Mouse (Mus musculus) liver, adult 2 months (tissue): ENCODE measurements around the gene Moap1. TPM values are rescaled to one million over a fixed set of nuclear protein-coding genes. Genes with fewer than 3 reads are reported as not detected.

Experiments used
- DNase-seq: peaks from one replicate; pipeline ENCODE4 v3.0.0-alpha.2; 2011; ENCODE audit warnings: low read depth, low spot score; ENCODE audit errors: extremely low read depth
- H3K27ac ChIP-seq: fragments of 200-500 bp; replicated peaks from 2 replicates; pipeline ENCODE4 v1.5.1; 2012; ENCODE audit warnings: low read depth, mild to moderate bottlenecking, control low read depth, inconsistent platforms, low read length; ENCODE audit not compliant: insufficient read depth
- H3K27me3 ChIP-seq: fragments of 200-500 bp; 2 replicates; pipeline ENCODE4 v1.6.1; 2012; ENCODE audit warnings: mild to moderate bottlenecking, moderate library complexity, low read length, inconsistent platforms; ENCODE audit not compliant: control insufficient read depth, insufficient read depth
- H3K36me3 ChIP-seq: fragments of 200-500 bp; 2 replicates; pipeline ENCODE4 v1.6.1; 2012; ENCODE audit warnings: low read length, inconsistent platforms; ENCODE audit not compliant: control insufficient read depth, insufficient read depth
- H3K4me1 ChIP-seq: fragments of 200-500 bp; 2 replicates; pipeline ENCODE4 v1.6.1; 2011; ENCODE audit warnings: low read length; ENCODE audit not compliant: control insufficient read depth, insufficient read depth
- H3K4me3 ChIP-seq: fragments of 200-500 bp; 2 replicates; pipeline ENCODE4 v1.5.1; 2011; ENCODE audit warnings: low read depth, mild to moderate bottlenecking, control low read depth, low read length, moderate library complexity; ENCODE audit not compliant: insufficient read depth
- H3K79me2 ChIP-seq: fragments of 200-500 bp; 2 replicates; pipeline ENCODE4 v1.6.1; 2012; ENCODE audit warnings: inconsistent platforms, mild to moderate bottlenecking, low read length, moderate library complexity; ENCODE audit not compliant: control insufficient read depth, insufficient read depth
- H3K9ac ChIP-seq: fragments of 200-500 bp; 2 replicates; pipeline ENCODE4 v1.6.1; 2012; ENCODE audit warnings: low read depth, mild to moderate bottlenecking, control low read depth, inconsistent platforms, low read length
- CTCF ChIP-seq: fragments of 200-500 bp; IDR thresholded peaks from 2 replicates; pipeline ENCODE4 v1.5.1; 2011; ENCODE audit warnings: low read depth, low read length, control low read depth
- POLR2A ChIP-seq: fragments of 200-500 bp; IDR thresholded peaks from 2 replicates; pipeline ENCODE4 v1.6.1; 2011; ENCODE audit warnings: low read length, control low read depth; ENCODE audit not compliant: insufficient read depth; ENCODE audit errors: extremely low read depth
- WGBS: fragments of 180-500 bp; shearing (Covaris S2); methylation state at CpG from one replicate; pipeline ENCODE4 v1.1.7; 2018; 5-methylcytosine and 5-hydroxymethylcytosine counted together
- polyA plus RNA-seq: library from polyadenylated mRNA; depleted of rRNA; stranded (reverse); fragments of >200 nt; gene quantifications from 2 replicates; pipeline ENCODE4 v1.2.3, GENCODE M21; 2012
- total RNA-seq: library from RNA; depleted of rRNA; stranded (reverse); fragments of >200 nt; gene quantifications from 2 replicates; pipeline ENCODE4 v1.2.3, GENCODE M21; 2014

Gene Moap1
- total and polyA plus RNA-seq, 2 experiments, result 0.15 to 1.0 TPM

DNA sequence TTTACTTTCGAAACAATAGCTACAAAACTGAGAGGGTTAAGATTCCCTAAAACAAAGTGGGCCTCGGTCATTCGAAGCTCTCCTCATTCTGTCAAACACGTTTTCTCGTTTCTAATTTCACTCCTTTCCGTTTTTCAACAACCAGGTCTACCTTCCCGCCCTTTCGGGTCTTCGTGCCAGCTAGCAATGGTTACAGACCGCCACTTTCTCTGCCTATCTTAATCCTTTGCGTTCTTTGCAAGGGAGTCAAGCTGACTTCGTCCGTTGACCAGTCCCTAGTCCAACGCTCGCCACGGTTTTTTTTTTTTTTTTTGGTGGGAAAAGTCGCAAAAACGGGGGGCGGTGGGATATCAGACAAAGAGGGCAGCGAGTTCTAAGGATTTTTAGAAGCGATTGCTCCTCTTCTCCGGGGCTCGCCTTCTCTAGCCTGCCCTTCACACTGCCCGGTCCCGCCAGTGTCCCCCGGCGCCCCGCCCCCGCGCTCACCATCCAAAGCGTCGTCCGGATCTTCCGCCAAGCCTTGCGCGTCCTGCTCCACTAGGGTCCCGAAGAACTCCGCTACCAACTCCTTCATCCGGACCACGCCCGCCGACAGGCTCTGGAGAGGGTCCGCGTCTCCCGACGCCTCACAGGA, 13.7 kb upstream of the Moap1 start:
- Histone ChIP-seq H3K4me3 (peak overlapping the region; percentile 93), H3K27ac (peak overlapping the region; percentile 74), H3K36me3 (peaks cover under 1% of the 10 kb centered on the region), H3K4me1 (peaks cover 10% of the 10 kb centered on the region; the same call in 1 of the 2 replicates), H3K27me3 (no peaks in the 10 kb centered on the region), H3K79me2 (peaks cover 11% of the 10 kb centered on the region; the same call in 1 of the 2 replicates), H3K9ac (peak overlapping the region; percentile 85)
- no peak for TF ChIP-seq POLR2A
- TF ChIP-seq CTCF, result no peak
- DNase-seq, result no peak
- WGBS, result 1% methylated on average over 46 of the region's 46 CpGs

DNA sequence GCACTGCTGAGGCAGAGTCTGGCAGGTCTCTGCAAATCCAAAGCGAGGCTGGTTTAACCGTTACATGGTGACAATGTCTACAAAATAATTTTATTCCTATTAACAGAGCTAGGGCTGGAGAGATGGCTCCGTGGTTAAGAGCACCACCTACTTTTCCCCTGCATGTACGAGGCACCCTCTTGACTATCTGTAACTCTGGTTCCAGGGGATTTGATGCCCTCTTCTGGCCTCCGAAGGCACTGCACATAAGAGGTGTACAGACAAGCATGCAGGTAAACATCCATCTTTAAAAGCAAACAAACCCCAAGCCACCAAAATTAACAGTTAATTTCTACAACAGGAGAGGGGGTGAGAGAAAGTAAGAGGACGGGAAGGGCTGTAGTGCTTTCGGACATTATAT, 12.8 kb upstream of the Moap1 start:
- Histone ChIP-seq H3K27ac (no peak overlapping the region), H3K9ac (no peak overlapping the region), H3K4me1 (peaks cover 10% of the 10 kb centered on the region; the same call in 1 of the 2 replicates), H3K36me3 (no peaks in the 10 kb centered on the region), H3K79me2 (peaks cover 11% of the 10 kb centered on the region; the same call in 1 of the 2 replicates), H3K27me3 (no peaks in the 10 kb centered on the region), H3K4me3 (no peak overlapping the region)
- TF ChIP-seq POLR2A (no peak), CTCF (peak; percentile 30; the same call in 1 of the 2 replicates)
- WGBS, result 76% methylated on average over 7 of the region's 7 CpGs
- DNase-seq, result no peak

DNA sequence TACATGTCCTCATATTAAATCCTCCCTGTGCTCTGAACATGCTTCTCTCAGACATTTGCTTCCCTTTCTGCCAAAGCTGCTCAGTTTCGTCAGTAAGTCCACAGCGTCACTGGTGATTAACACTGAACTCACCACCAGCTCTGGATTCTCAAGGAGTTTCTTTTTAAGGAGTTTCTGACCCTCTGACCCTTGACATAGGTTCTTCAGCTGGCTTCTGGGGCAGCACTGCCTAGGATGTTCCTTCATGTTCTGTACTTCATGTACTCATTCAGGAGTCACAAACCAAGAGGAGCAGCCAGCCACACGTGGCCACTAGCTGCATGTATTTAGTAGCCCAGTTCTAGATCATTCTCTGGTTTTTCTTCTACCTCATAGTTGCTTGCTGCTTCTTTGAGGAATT, 4.8 kb upstream of the Moap1 start:
- TF ChIP-seq POLR2A (no peak), CTCF (no peak)
- WGBS, result 83% methylated on average over 3 of the region's 3 CpGs
- Histone ChIP-seq H3K4me1 (peaks cover 11% of the 10 kb centered on the region), H3K4me3 (no peak overlapping the region), H3K79me2 (peaks cover 7% of the 10 kb centered on the region; the same call in 1 of the 2 replicates), H3K9ac (no peak overlapping the region), H3K36me3 (peaks cover 3% of the 10 kb centered on the region), H3K27me3 (no peaks in the 10 kb centered on the region), H3K27ac (0 out of 2 replicates have a peak overlapping the region, but pooled peaks have one; percentile 29)
- no peak for DNase-seq

DNA sequence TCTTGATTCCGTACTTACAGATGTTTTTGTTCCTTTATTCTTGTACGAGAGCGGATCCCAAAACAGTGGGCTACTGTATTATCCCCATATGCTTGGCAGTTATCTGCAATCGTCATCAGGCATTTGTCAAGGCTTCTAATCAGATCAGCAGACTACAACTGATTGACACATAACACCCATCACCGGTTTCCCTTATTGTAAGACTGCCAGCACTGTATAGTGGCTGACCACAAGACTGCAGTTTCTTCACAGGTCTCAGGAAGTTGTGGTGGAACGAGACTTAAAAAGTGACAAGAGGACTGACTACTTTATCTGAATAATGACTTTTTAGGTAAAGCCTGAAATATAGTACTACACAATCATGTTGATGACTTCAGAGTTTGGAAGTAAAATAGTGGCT, 1.4 kb upstream of the Moap1 start:
- Histone ChIP-seq H3K27me3 (no peaks in the 10 kb centered on the region), H3K79me2 (peaks cover 7% of the 10 kb centered on the region; the same call in 1 of the 2 replicates), H3K4me1 (peaks cover 16% of the 10 kb centered on the region), H3K9ac (no peak overlapping the region), H3K36me3 (peaks cover 3% of the 10 kb centered on the region), H3K27ac (no peak overlapping the region), H3K4me3 (no peak overlapping the region)
- WGBS, result 65% methylated on average over 6 of the region's 6 CpGs
- TF ChIP-seq POLR2A (no peak), CTCF (no peak)
- DNase-seq, result no peak

DNA sequence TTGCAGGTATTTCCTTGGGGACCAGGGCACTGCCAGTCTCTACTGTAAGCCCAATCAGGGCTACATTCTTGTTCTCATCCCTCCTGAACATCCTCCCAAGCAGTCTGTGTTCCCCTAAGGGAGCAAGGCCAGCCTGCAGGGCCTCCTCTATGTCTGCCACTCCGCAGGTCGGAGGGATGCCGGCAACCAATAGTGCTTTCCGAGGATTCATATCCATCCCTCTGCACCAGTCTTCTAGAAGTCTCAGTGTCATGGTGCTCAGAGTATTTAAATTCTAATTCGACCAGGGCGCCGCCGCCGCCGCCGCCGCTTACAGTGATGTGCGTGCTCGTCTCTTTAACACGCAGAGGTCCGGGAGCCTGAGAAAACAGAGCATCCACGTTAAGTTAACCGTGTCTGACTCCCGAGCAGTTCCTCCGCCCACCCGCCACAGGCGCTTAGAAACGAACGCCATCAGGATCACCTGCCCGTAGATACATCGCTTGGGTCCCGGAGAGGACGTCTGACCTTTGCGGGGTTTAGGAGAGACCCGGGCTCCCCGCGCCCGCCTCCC, 349 bp downstream of the Moap1 start:
- H3K79me2 ChIP-seq, result peaks cover 3% of the 10 kb centered on the region; the same call in 1 of the 2 replicates
- whole genome bisulfite sequencing, result under 1% methylated on average over 33 of the region's 33 CpGs
- peak overlapping the region; percentile 89 for H3K9ac ChIP-seq
- peak overlapping the region; percentile 77 for H3K27ac ChIP-seq
- no peak for DNase-seq
- H3K4me3 ChIP-seq, result peak overlapping the region; percentile 96
- no peaks in the 10 kb centered on the region for H3K27me3 ChIP-seq
- H3K36me3 ChIP-seq, result peaks cover 3% of the 10 kb centered on the region
- H3K4me1 ChIP-seq, result peaks cover 10% of the 10 kb centered on the region
- TF ChIP-seq POLR2A (no peak), CTCF (no peak)

DNA sequence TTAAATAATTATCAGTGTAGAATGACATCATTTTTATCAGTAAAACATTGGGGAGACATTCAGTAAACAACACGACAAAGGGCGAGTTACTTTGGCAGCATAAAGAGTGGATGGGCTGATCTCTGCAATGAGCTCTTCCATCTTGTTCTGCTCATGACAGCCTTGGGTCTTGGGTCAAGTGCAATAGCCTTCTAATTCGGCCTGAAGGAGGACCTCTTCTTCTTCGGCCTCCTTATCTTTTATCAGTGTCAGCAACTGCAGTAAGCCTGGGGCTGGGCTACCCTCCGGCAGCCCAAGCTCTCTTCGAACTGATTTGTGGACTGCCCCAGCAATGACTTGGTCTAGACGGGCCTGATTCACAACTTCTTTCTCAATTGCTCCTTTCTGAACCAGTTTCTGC, 1.4 kb downstream of the Moap1 start:
- Histone ChIP-seq H3K4me1 (peaks cover 10% of the 10 kb centered on the region), H3K9ac (no peak overlapping the region), H3K36me3 (peaks cover 3% of the 10 kb centered on the region), H3K4me3 (no peak overlapping the region), H3K79me2 (peaks cover 3% of the 10 kb centered on the region; the same call in 1 of the 2 replicates), H3K27ac (no peak overlapping the region), H3K27me3 (no peaks in the 10 kb centered on the region)
- DNase-seq, result no peak
- WGBS, result 77% methylated on average over 7 of the region's 7 CpGs
- TF ChIP-seq CTCF, result no peak
- TF ChIP-seq POLR2A, result no peak
